Mouse (Mus musculus) ES-Bruce4 (cell line): ENCODE results near the gene BC049352. TPM values are rescaled to one million over a fixed set of nuclear protein-coding genes. Genes with fewer than 3 reads are reported as not detected.

Source experiments
- H3K27ac ChIP-seq: 2 replicates; pipeline ENCODE4 v1.5.1; 2012; ENCODE audit warnings: low read length, inconsistent platforms; ENCODE audit not compliant: insufficient read depth
- H3K27me3 ChIP-seq: 2 replicates; pipeline ENCODE4 v1.6.1; 2012; ENCODE audit warnings: mild to moderate bottlenecking, low read length, inconsistent platforms; ENCODE audit not compliant: control insufficient read depth, poor library complexity, insufficient read depth, severe bottlenecking
- H3K36me3 ChIP-seq: 2 replicates; pipeline ENCODE4 v1.6.1; 2012; ENCODE audit warnings: inconsistent platforms, mild to moderate bottlenecking, low read length, moderate library complexity; ENCODE audit not compliant: control insufficient read depth, poor library complexity, insufficient read depth, severe bottlenecking
- H3K4me1 ChIP-seq: one replicate; pipeline ENCODE4 v1.8.1; 2011; ENCODE audit warnings: low read length; ENCODE audit not compliant: control insufficient read depth, insufficient read depth
- H3K4me3 ChIP-seq: 2 replicates; pipeline ENCODE4 v1.5.1; 2011; ENCODE audit warnings: low read depth, mild to moderate bottlenecking, low read length
- H3K9ac ChIP-seq: 2 replicates; pipeline ENCODE4 v1.6.1; 2012; ENCODE audit warnings: low read depth, mild to moderate bottlenecking, inconsistent platforms; ENCODE audit not compliant: poor library complexity, severe bottlenecking
- H3K9me3 ChIP-seq: replicated peaks from 2 replicates; pipeline ENCODE4 v1.6.1; 2012; ENCODE audit warnings: mild to moderate bottlenecking, low read length, inconsistent platforms; ENCODE audit not compliant: control insufficient read depth, poor library complexity, insufficient read depth, severe bottlenecking
- CTCF ChIP-seq: IDR thresholded peaks from one replicate; pipeline ENCODE4 v1.8.1; 2011; ENCODE audit warnings: low read depth, low read length
- EP300 ChIP-seq: IDR thresholded peaks from 2 replicates; pipeline ENCODE4 v1.6.1; 2011; ENCODE audit warnings: low read depth, low read length; ENCODE audit not compliant: insufficient read depth
- POLR2A ChIP-seq: IDR thresholded peaks from one replicate; pipeline ENCODE4 v1.8.1; 2011; ENCODE audit warnings: low read length; ENCODE audit not compliant: insufficient read depth
- polyA plus RNA-seq: library from polyadenylated mRNA; stranded (reverse); fragments of >200 nt; gene quantifications from 2 replicates; pipeline ENCODE4 v1.2.4, GENCODE M21; 2011; ENCODE audit warnings: low read depth; ENCODE audit not compliant: missing spikeins, insufficient read depth, insufficient read length

The BC049352 gene
- polyA plus RNA-seq, 1 experiment = not detected

- Histone ChIP-seq H3K27ac (no peak overlapping the region), H3K4me1 (no peaks in the 10 kb centered on the region), H3K27me3 (no peaks in the 10 kb centered on the region), H3K9ac (no peak overlapping the region), H3K9me3 (no peaks in the 10 kb centered on the region), H3K4me3 (no peak overlapping the region), H3K36me3 (no peaks in the 10 kb centered on the region)
- TF ChIP-seq CTCF (no peak), POLR2A (no peak), EP300 (no peak)
These were observed 100.7 kb downstream of the BC049352 start for GRCm38 (mm10) chr9:45282466-45282865.

- TF ChIP-seq EP300 (no peak), CTCF (no peak), POLR2A (no peak)
- Histone ChIP-seq H3K36me3 (no peaks in the 10 kb centered on the region), H3K4me1 (no peaks in the 10 kb centered on the region), H3K4me3 (no peak overlapping the region), H3K27ac (no peak overlapping the region), H3K9ac (no peak overlapping the region), H3K9me3 (no peaks in the 10 kb centered on the region), H3K27me3 (no peaks in the 10 kb centered on the region)
These were observed 109.8 kb downstream of the BC049352 start for GRCm38 (mm10) chr9:45291481-45292168.

GRCm38 (mm10) chr9:45294210-45295011 is 112.6 kb downstream of the BC049352 start:
- H3K27ac ChIP-seq = no peak overlapping the region
- no peak overlapping the region for H3K9ac ChIP-seq
- no peaks in the 10 kb centered on the region for H3K4me1 ChIP-seq
- no peak overlapping the region for H3K4me3 ChIP-seq
- no peak for TF ChIP-seq EP300
- no peak for TF ChIP-seq CTCF
- TF ChIP-seq POLR2A = no peak
- H3K9me3 ChIP-seq = no peaks in the 10 kb centered on the region
- no peaks in the 10 kb centered on the region for H3K36me3 ChIP-seq
- H3K27me3 ChIP-seq = no peaks in the 10 kb centered on the region

GRCm38 (mm10) chr9:45299231-45300006 is 117.6 kb downstream of the BC049352 start:
- Histone ChIP-seq H3K4me1 (no peaks in the 10 kb centered on the region), H3K9ac (no peak overlapping the region), H3K36me3 (no peaks in the 10 kb centered on the region), H3K4me3 (no peak overlapping the region), H3K27ac (no peak overlapping the region), H3K9me3 (no peaks in the 10 kb centered on the region), H3K27me3 (no peaks in the 10 kb centered on the region)
- TF ChIP-seq EP300 = no peak
- no peak for TF ChIP-seq POLR2A
- TF ChIP-seq CTCF = peak; percentile 84

Other genes starting within 250 kb of the BC049352 start
- 37.4 and 45.9 TPM in 2 replicates for gene Ube4a, start 216.4 kb upstream of the BC049352 start, polyA plus RNA-seq
- not detected in 2 replicates for gene Cd3g, start 201.6 kb upstream of the BC049352 start, polyA plus RNA-seq
- not detected in 2 replicates for gene Cd3d, start 200.2 kb upstream of the BC049352 start, polyA plus RNA-seq
- gene Cd3e, start 172.4 kb upstream of the BC049352 start, polyA plus RNA-seq = not detected in 2 replicates
- 58.9 and 64.3 TPM in 2 replicates for gene Mpzl2, start 142.2 kb upstream of the BC049352 start, polyA plus RNA-seq
- 6.7 and 7.3 TPM in 2 replicates for gene Mpzl3, start 126.8 kb upstream of the BC049352 start, polyA plus RNA-seq
- gene Jaml, start 102.8 kb upstream of the BC049352 start, polyA plus RNA-seq = not detected in 2 replicates
- 0.60 and 0.88 TPM in 2 replicates for gene Scn2b, start 64.2 kb upstream of the BC049352 start, polyA plus RNA-seq
- 0.35 and 0.40 TPM in 2 replicates for gene Scn4b, start 43.6 kb upstream of the BC049352 start, polyA plus RNA-seq
- 0.52 TPM in 1 of 2 replicates, not detected in the other for gene Tmprss4, start 22.1 kb downstream of the BC049352 start, polyA plus RNA-seq
- 0.24 TPM in 1 of 2 replicates, not detected in the other for gene Il10ra, start 87.1 kb downstream of the BC049352 start, polyA plus RNA-seq
- 1.9 and 2.8 TPM in 2 replicates for gene Tmprss13, start 137.1 kb downstream of the BC049352 start, polyA plus RNA-seq
- gene Fxyd6, start 188.2 kb downstream of the BC049352 start, polyA plus RNA-seq = 88.6 and 89.9 TPM in 2 replicates
- gene Fxyd2, start 217.7 kb downstream of the BC049352 start, polyA plus RNA-seq = not detected in 2 replicates
- 3.8 and 4.0 TPM in 2 replicates for gene Dscaml1, start 244.6 kb downstream of the BC049352 start, polyA plus RNA-seq